Mouse (Mus musculus): ENCODE measurements at regions not wholly inside any gene's neighbourhood (a gene's known extent, or its start where the extent isn't known, plus 50 kb on each side); places are given as distances from the start of the nearest gene placed in this dataset.

- no peak for DNase-seq
Observed at GRCm38 (mm10) chr14:105495161-105495560, 236.8 kb downstream of the Ndfip2 start.

GRCm38 (mm10) chr14:105494415-105494814, 236.0 kb downstream of the Ndfip2 start:
- DNase-seq = no peak

GRCm38 (mm10) chr14:105490158-105490557, 231.8 kb downstream of the Ndfip2 start:
- DNase-seq = no peak

DNA sequence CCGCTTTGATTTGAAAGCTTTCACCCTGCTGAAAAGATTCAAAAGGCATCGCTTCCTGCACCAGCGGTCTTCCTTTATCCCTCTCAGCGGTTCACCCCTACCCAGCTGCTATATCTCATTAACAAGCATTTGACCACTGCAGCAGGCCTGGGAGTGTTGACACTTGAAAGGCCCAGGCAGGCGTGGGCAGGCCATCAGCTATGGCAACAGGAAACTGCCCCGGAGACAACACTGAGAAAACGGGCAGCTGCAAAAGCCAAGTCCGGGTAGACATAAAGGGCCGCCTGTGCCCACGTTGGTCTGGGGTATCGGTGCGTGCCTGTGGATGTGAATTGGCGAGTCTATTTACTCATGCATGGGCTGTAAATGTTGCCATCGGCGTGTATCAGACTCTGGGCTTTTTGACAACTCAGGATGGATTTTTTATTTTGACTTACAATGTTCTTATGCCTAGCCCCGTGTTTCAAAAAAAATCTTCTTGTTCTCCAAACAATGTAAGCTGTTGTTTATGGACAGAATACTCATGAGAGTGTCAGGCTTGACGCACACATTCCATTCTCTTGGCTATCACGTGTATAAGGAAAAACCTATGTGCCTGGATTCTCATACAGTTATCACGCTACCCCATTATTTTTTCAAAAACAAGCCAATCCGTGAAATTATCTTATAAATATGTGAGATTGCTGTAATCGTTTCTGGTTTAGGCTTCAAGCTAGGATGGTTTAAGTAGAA, 225.1 kb downstream of the Ndfip2 start:
- no peak for DNase-seq

DNA sequence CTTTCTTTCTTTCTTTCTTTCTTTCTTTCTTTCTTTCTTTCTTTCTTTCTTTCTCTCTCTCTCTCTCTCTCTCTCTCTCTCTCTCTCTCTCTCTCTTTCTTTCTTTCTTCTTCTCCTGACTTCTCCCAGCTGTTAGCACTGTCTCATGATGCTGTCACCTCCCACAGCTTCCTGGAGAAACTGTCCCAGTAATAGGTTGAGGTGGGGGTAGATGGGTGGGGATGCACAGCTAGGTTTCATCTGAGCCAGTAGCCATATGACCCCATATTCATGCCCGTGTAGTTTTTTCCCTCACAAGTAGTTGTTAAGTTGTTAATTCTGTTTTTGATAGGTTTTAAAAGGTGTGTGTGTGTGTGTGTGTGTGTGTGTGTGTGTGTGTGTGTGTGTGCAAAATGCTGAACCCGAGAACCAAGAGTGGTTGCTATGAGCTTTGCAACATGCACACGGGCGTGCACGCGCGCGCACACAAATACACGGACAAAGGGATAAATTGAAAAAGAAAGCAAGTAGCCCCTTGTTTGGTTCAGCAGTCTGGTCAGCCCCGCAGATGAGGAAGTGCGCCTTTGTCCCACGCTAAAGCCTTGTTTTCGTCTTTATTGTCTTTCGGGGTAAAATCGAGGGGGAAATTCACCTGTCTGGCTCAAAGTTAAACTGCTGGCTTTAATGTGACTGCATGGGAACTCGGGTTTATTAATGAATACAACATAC, 224.4 kb downstream of the Ndfip2 start:
- DNase-seq = no peak

DNA sequence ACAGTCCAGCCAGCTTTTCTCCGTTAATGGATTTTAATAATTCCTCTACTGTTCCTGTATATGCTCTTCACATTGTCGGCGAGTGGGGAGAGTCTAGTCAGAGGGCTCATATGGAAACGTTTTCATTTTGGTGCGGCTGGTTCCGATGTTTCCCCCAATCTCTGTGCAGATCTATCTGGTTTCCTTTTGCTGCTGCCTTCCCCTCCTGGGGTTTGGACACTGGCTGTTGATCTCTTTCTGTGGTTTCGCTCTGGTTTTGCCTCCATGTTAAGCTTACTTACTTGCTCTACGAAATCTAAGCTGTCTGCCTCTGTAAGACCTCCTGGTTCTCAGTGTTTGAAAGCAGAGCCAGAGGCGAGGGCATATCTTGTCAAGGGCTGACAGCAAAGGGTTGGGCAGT, 221.7 kb downstream of the Ndfip2 start:
- DNase-seq = no peak

- DNase-seq = peak; percentile 64
Observed at GRCm38 (mm10) chr14:105474991-105475553, 216.7 kb downstream of the Ndfip2 start.

- DNase-seq = no peak
Observed at GRCm38 (mm10) chr14:105448919-105449458, 190.6 kb downstream of the Ndfip2 start.

DNA sequence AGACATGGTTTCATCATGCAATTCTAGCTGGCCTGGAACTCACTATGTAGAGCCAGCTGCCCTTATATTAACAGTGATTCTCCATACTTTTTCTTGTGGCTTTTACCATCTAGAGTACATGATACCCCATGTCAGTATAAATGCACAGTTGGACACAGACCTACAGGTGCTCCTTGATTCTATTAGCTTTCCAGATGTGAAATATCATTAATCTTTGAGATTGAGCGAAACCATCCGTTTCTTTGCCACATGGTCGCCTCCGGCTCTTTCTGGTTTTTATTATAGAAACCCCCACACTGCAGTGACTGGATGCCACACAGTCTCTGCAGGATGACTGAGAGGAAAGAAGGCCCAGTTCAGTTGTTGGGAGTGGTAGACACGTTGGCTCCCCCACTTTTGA, 188.7 kb downstream of the Ndfip2 start:
- no peak for DNase-seq

DNA sequence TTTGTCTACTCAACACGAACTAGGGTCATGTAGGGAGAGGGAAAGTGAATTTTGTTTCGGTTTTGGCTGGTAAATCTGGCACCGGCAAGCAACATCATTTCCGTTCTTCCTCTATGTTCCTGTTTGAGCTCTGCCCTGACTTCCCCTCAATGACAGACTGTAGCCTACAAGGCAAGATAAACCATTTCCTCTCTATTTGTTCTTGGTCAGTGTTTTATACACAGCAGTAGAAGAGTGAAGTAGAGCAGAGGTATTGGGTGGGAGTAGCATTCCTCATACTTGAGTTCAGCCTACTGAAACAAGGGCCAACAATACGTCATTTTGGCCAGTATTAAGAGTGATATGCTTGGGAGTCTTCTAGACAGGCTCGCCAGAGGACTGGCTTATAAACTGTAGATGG, 177.0 kb downstream of the Ndfip2 start:
- no peak for DNase-seq

DNA sequence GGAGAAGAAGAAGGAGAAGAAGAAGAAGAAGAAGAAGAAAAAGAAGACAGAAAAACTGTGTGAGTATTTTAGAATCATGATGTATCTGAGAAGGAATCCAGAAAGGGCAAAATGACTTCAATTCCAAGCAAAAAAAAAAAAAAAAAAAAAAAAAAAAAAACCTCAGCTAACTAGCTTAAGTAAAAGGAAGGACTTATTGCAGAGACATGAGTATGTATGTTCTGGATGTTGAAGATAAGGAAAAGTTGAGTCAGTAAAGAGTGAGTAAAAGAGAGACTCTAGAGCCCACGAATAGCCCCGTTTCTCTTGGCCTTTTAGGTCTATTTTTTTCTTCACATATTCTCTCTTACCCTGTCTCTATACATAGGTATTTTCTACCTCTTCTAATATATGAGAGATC, 175.1 kb downstream of the Ndfip2 start:
- no peak for DNase-seq

DNA sequence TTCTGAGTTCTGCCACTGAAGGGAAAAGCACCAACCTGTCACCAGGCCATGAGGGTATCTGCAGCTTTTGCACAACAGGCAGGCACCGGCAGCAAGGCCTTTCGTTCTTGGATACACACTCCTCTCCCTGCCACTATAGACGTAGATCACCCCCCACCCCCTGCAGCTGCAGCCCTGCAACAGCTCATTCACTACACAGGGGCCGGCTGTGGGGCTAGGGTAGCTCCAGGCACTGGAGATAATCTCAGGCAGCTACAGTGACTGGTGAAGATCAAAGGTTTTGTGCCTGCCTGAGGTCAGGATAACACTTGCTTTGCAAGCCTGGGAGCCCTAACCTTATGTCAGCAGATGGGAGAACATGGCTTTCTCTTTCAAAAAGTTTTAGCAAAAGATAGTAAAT, 174.3 kb downstream of the Ndfip2 start:
- no peak for DNase-seq

- DNase-seq = no peak
Observed at GRCm38 (mm10) chr14:105431584-105431983, 173.2 kb downstream of the Ndfip2 start.

GRCm38 (mm10) chr14:105429664-105430257, 171.4 kb downstream of the Ndfip2 start:
- DNase-seq = no peak

DNA sequence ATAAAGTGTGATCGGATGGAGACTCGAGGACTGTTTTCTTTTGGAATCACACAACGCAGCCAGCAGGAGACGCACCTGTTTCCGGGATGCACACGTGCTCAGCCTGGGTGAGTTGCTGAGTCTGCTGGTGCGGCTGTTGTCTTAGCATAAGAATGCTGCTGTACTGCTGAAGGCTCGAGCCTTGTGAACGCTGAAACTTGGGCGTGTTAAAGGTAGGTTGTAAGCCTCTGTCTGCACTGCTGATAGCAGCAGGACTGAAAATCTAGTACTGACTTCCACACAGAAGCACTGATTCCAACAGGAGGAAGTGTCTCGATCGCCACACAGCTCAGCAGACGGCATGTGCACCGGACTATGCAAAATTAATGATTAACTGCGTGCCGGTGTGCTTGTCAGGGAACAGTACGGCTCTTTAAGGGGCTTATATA, 169.1 kb downstream of the Ndfip2 start:
- DNase-seq = peak; percentile 19

GRCm38 (mm10) chr14:105426597-105427334, 168.4 kb downstream of the Ndfip2 start:
- DNase-seq = peak; percentile 3

DNA sequence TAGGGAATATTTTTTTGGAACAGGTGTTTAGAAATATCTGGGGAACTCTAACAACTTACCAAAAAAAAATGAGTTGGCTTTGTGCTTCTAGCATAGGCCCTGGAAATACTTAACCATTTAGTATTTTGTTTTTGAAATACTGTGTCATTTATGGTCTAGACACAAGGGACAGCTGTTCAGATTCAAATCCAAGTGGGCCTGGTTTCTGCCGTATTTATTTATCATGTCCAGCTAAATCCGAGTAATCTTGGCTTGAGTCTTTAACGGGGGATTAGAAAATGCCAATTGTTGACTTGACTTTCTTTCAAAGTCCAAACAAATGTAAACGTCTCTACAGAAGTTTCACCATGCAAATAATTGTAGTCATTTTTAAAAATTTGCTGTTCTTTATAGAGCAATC, 159.6 kb downstream of the Ndfip2 start:
- DNase-seq = no peak

GRCm38 (mm10) chr14:105417458-105417960, 159.1 kb downstream of the Ndfip2 start:
- no peak for DNase-seq

GRCm38 (mm10) chr14:105416964-105417363, 158.6 kb downstream of the Ndfip2 start:
- DNase-seq = no peak

DNA sequence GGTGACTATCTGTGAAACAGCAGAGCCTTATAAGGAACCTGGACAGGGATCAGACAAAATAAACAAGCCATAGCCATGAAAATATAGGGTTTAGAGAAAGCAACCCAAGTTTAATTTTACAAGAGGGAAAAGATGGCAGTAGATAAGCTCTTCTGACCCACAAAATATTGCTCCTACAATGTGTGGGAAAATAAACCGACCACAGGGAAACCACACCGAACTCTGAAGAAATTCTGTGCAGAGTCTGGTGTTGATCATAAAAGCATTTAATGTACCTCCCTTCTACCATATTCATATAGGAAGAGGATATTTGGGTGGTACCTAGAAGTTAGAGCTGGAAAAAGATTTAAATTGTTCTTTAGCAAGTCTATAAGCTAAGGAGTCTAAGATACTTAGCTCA, 146.3 kb downstream of the Ndfip2 start:
- DNase-seq = no peak

GRCm38 (mm10) chr14:105404241-105404640, 145.9 kb downstream of the Ndfip2 start:
- DNase-seq = no peak

DNA sequence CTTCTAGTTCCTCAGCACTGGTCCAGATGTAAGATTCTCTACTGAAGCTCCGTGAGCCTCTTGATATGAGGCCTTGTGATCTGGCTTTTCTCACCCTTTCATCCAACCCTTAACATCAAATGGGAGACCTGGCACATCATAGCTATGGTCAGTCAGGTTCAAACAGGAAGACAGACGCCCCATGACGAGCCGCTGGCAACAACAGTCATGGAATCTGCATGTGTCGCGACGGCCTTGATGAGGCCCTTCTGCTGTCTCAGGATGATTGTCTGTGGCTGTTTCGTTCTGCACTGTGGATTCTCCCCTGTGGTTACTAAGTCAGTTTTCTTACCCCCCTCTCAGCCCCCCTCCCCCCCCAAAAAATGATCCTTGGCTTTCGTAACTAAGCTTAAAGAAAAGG, 144.9 kb downstream of the Ndfip2 start:
- no peak for DNase-seq

GRCm38 (mm10) chr14:105402556-105402955, 144.2 kb downstream of the Ndfip2 start:
- no peak for DNase-seq

Measured in right cerebral cortex, adult 18-20 months (tissue).